Mouse (Mus musculus) limb, embryonic 14.5 days (tissue): ENCODE results near the gene Gm17482. TPM values are rescaled to one million over a fixed set of nuclear protein-coding genes. Genes with fewer than 3 reads are reported as not detected.

Experiments used
- ATAC-seq: fragments of 200-750 bp; cut with Nextera tagmentation; 2 replicates; pipeline ENCODE4 v1.8.0; 2017; ENCODE audit warnings: low read depth, moderate number of reproducible peaks, moderate TSS enrichment; ENCODE audit not compliant: low FRiP score
- DNase-seq: peaks from one replicate; pipeline ENCODE4 v3.0.0-alpha.2; 2015; ENCODE audit warnings: low spot score
- H3K27ac ChIP-seq: fragments of 300-500 bp; sonication (generic); replicated peaks from 2 replicates; pipeline ENCODE4 v1.5.1; 2014; ENCODE audit warnings: low read depth, mild to moderate bottlenecking, low read length, moderate library complexity, mixed read lengths
- H3K27me3 ChIP-seq: fragments of 300-500 bp; sonication (generic); 2 replicates; pipeline ENCODE4 v1.6.1; 2014; ENCODE audit warnings: low read length, mixed read lengths; ENCODE audit not compliant: control insufficient read depth, insufficient read depth
- H3K36me3 ChIP-seq: fragments of 300-500 bp; sonication (generic); 2 replicates; pipeline ENCODE4 v1.6.1; 2014; ENCODE audit warnings: mild to moderate bottlenecking, low read length, moderate library complexity, mixed read lengths; ENCODE audit not compliant: control insufficient read depth, insufficient read depth
- H3K4me1 ChIP-seq: fragments of 300-500 bp; sonication (generic); 2 replicates; pipeline ENCODE4 v1.6.1; 2014; ENCODE audit warnings: antibody characterized with exemption, low read length, mixed read lengths; ENCODE audit not compliant: control insufficient read depth, insufficient read depth
- H3K4me2 ChIP-seq: fragments of 300-500 bp; sonication (generic); replicated peaks from 2 replicates; pipeline ENCODE4 v1.6.1; 2014; ENCODE audit warnings: low read depth, mild to moderate bottlenecking, low read length, moderate library complexity; ENCODE audit not compliant: severe bottlenecking
- H3K4me3 ChIP-seq: fragments of 300-500 bp; sonication (generic); replicated peaks from 2 replicates; pipeline ENCODE4 v1.5.1; 2014; ENCODE audit warnings: low read length
- H3K9ac ChIP-seq: fragments of 300-500 bp; sonication (generic); 2 replicates; pipeline ENCODE4 v1.6.1; 2014; ENCODE audit warnings: mild to moderate bottlenecking, low read depth, low read length, moderate library complexity; ENCODE audit not compliant: severe bottlenecking
- H3K9me3 ChIP-seq: fragments of 300-500 bp; sonication (generic); 2 replicates; pipeline ENCODE4 v1.6.1; 2016; ENCODE audit warnings: low read length; ENCODE audit not compliant: control insufficient read depth
- POLR2A ChIP-seq: fragments of 200-500 bp; IDR thresholded peaks from 2 replicates; pipeline ENCODE4 v1.8.0; 2012; ENCODE audit warnings: inconsistent platforms, mild to moderate bottlenecking, moderate library complexity, borderline replicate concordance; ENCODE audit not compliant: insufficient read depth, insufficient read length; ENCODE audit errors: extremely low read depth
- WGBS: fragments of 180-500 bp; shearing (Covaris S2); extraction: QIAGEN DNeasy Blood & Tissue Kit; methylation state at CpG from one replicate; pipeline ENCODE4 v1.1.7; 2014; 5-methylcytosine and 5-hydroxymethylcytosine counted together
- polyA plus RNA-seq, 2 experiments: library from polyadenylated mRNA; depleted of rRNA in 1 of 2; stranded (reverse) in 1 of 2; unstranded in 1 of 2; fragments of >200 nt; fragmentation: Nextera tagmentation in 1 of 2; extraction: Ambion mirVana in 1 of 2; gene quantifications; 2 replicates each; pipeline versions ENCODE4 v1.2.1 to v1.2.3; 2012 to 2014

Gm17482 gene
- polyA plus RNA-seq, 2 experiments: not detected

DNA sequence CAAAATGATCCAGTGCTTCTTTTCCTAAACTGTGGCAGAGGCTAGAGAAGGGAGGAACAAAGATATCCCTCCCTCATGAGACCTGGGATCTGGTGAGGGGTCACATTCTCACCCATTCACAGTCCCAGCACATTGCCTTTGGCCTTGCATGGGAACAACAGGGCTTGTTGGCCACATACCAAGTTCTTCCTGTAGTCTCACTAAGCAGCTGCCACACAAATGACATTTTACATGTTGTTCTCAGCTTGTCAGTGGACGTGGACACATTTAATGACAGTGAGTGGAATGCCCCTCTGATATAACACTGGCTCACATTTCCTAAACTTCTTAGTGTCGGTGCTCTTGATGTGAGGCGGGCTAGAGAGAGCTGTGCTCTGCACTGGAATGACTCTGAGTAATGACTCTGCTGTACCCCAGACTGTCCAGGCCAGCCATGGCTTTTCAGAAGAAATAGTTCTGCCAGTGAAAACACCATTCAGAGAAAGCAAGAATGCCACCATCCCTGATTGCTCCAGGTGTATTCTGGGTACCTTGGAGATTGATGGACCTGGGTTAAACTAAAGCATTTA lies 14.1 kb downstream of the Gm17482 start:
- TF ChIP-seq POLR2A: no peak
- DNase-seq: peak; percentile 66
- Histone ChIP-seq H3K9ac (no peak overlapping the region), H3K9me3 (no peaks in the 10 kb centered on the region), H3K27ac (no peak overlapping the region), H3K4me1 (no peaks in the 10 kb centered on the region), H3K4me3 (no peak overlapping the region), H3K27me3 (no peaks in the 10 kb centered on the region), H3K4me2 (no peak overlapping the region), H3K36me3 (no peaks in the 10 kb centered on the region)
- ATAC-seq: 0 out of 2 replicates have a peak, but pooled peaks have one; percentile 34
- 49% methylated on average over 3 of the region's 3 CpGs for WGBS

DNA sequence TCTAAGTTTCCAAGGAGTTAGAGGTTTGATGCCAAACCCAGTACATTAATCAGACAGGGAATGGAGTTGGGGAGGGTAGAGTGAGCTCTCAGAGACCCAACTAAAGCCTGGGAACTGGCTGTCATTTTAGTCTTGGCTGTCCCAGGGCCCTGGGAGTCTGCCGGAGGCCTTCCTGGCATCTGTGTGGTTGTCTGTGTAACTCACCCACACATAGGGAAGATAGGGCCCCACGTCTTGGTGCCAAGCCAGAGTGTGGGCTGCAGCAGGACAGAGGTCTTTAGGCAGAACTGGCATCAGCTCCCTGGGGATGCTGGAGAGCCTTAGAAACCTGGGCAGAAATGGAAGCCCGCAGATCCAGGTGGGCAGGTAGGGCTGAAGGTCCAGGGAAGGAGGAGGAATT lies 14.8 kb downstream of the Gm17482 start:
- no peak for TF ChIP-seq POLR2A
- Histone ChIP-seq H3K36me3 (no peaks in the 10 kb centered on the region), H3K4me3 (no peak overlapping the region), H3K9me3 (no peaks in the 10 kb centered on the region), H3K27ac (no peak overlapping the region), H3K4me1 (no peaks in the 10 kb centered on the region), H3K4me2 (no peak overlapping the region), H3K9ac (no peak overlapping the region), H3K27me3 (no peaks in the 10 kb centered on the region)
- WGBS: 86% methylated on average over 3 of the region's 3 CpGs
- ATAC-seq (no peak), DNase-seq (no peak)

DNA sequence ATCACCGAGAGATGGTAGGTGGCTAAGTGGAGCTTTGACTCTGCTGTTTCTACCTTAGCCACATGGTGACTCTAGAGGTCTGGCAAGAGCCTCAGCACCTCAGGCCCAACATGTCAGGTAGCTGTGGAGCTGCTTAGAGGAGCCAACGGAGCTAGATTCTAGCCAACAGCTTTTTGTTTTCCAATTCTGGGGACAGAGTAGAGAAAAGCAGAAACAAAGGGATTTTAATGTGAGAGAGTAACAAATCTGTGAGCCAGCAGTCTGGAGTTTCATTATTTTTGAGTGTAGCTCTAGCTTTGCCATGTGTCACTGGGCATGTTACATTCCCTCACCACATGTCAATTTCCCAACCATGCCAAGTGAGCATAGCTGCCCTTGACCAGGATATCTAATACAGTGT lies 17.1 kb downstream of the Gm17482 start:
- Histone ChIP-seq H3K27me3 (no peaks in the 10 kb centered on the region), H3K27ac (no peak overlapping the region), H3K4me2 (no peak overlapping the region), H3K4me3 (no peak overlapping the region), H3K9ac (no peak overlapping the region), H3K36me3 (no peaks in the 10 kb centered on the region), H3K4me1 (no peaks in the 10 kb centered on the region), H3K9me3 (no peaks in the 10 kb centered on the region)
- no peak for DNase-seq
- WGBS: 68% methylated on average over 2 of the region's 2 CpGs
- no peak for TF ChIP-seq POLR2A
- no peak for ATAC-seq

DNA sequence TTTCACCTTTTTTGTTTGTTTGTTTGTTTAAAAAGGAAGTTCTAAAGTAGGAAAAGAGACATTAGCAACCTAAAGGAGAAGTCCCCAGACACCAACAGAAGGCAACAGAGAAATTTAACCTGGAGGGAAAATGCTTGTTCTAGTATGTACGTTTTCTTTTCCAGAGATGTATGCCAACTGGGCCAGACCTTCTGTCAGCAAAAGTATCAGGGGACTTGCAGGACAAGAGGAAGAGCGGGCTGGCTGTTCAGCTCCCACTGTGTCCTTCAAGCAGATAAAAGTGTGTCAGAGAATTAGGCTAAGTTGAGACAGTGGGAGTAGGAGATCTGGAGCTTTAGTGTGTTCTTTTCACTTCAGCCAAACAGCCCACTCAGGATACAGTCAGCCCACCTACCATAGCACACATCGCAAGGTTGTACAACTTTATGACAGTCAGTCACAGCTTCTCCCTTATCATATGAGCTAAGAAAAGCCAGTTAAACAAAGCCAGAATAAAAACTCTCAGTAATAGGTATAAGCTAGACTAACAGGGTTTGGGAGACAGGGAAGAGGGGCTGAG lies 18.4 kb downstream of the Gm17482 start:
- no peaks in the 10 kb centered on the region for H3K36me3 ChIP-seq
- no peak overlapping the region for H3K9ac ChIP-seq
- no peak overlapping the region for H3K27ac ChIP-seq
- H3K27me3 ChIP-seq: no peaks in the 10 kb centered on the region
- DNase-seq (no peak), ATAC-seq (no peak)
- no peak for TF ChIP-seq POLR2A
- no peak overlapping the region for H3K4me3 ChIP-seq
- no peaks in the 10 kb centered on the region for H3K4me1 ChIP-seq
- WGBS: 84% methylated on average over 3 of the region's 3 CpGs
- H3K4me2 ChIP-seq: no peak overlapping the region
- H3K9me3 ChIP-seq: no peaks in the 10 kb centered on the region

DNA sequence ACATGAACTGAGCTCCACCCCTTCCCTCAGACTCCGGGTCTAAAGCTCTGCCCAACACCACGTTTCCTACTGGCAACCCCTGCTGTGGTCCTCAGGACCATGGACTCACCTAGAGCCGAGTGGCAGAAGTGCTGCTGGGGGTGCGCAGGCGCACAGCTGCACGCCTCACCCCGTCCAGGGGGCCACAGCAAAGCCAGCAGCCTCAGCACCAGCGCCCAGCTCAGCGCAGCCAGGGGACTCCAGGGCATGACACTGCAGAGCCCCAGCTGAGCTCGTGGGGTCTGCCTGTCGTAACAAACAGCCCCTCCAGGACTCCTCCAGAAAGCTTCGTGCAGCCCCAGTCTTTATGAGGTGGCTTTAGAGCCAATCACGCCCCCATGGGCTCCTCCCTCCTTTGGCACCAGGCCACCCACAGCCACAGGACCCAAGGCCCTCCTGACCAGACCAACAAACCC lies 24.4 kb downstream of the Gm17482 start:
- H3K4me2 ChIP-seq: peak overlapping the region; percentile 53
- H3K9me3 ChIP-seq: no peaks in the 10 kb centered on the region
- DNase-seq: no peak
- no peaks in the 10 kb centered on the region for H3K36me3 ChIP-seq
- H3K9ac ChIP-seq: peak overlapping the region; percentile 25; the same call in 1 of the 2 replicates
- peak overlapping the region; percentile 21 for H3K4me3 ChIP-seq
- no peaks in the 10 kb centered on the region for H3K27me3 ChIP-seq
- peaks cover 7% of the 10 kb centered on the region for H3K4me1 ChIP-seq
- ATAC-seq: no peak; the same call in 1 of the 2 replicates
- H3K27ac ChIP-seq: no peak overlapping the region
- TF ChIP-seq POLR2A: no peak
- 4% methylated on average over 13 of the region's 13 CpGs for WGBS
